Mouse (Mus musculus): ENCODE data around the gene Iqck. TPM values are rescaled to one million over a fixed set of nuclear protein-coding genes. Genes with fewer than 3 reads are reported as not detected.

Iqck gene
- total RNA-seq, 1 experiment = 1.8 TPM

DNA sequence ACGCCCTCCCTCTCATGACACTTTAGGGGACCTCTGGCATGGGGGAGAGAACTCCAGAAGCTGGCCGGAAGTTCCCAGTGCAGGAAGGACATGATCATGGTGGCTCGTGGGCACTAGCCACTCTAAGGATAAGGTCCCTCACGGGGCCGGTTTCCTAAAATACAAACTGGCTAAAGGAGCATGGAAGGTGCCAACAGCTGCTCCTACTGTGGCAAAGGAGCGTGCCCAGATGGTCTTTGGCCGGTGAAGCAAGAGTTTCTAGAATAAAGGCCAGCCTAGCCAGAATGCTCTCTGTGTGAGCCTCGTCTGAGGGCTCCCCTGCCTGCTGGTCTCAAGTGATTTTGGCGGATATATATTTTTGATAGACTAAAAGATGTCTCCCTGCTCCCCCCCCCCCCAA lies 124.2 kb downstream of the Iqck start:
- in situ Hi-C loops (cut with MboI; ENCODE audit: low sequenced_read_pairs in 2 of 2, unreplicated experiment in 2 of 2) = no loop called here
- TF ChIP-seq CHD2 (IDR thresholded peaks at IDR 0.05; ENCODE audit: low read depth, low read length) (no peak), ZC3H11A (IDR thresholded peaks at IDR 0.05; ENCODE audit: borderline replicate concordance, low read depth, low read length) (no peak), HCFC1 (IDR thresholded peaks at IDR 0.05; ENCODE audit: borderline replicate concordance, insufficient read depth, low read length) (no peak)
- no peak for DNase-seq (ENCODE audit: low read depth, low spot score)
- Histone ChIP-seq H3K36me3 (ENCODE audit: control insufficient read depth, insufficient read depth, low read length, poor library complexity, severe bottlenecking) (peaks cover 18% of the 10 kb centered on the region; the same call in 1 of the 2 replicates), H3K27ac (ENCODE audit: insufficient read depth, low read depth, low read length, poor library complexity, severe bottlenecking) (no peak overlapping the region), H3K4me1 (ENCODE audit: control insufficient read depth in 2 of 2, insufficient read depth in 2 of 2, low read length in 2 of 2, poor library complexity in 1 of 2) (peaks cover 0 to 7% of the 10 kb centered on the region in 2 experiments; a peak in 2 of 4 replicates), H3K9ac (ENCODE audit: insufficient read depth, low read depth, low read length, poor library complexity, severe bottlenecking) (no peak overlapping the region), H3K9me3 (ENCODE audit: control insufficient read depth, insufficient read depth, low read depth, low read length) (no peaks in the 10 kb centered on the region), H3K4me3 (ENCODE audit: insufficient read depth in 1 of 2, low read depth in 1 of 2, low read length in 2 of 2, poor library complexity in 1 of 2, severe bottlenecking in 1 of 2) (no peak overlapping the region)

DNA sequence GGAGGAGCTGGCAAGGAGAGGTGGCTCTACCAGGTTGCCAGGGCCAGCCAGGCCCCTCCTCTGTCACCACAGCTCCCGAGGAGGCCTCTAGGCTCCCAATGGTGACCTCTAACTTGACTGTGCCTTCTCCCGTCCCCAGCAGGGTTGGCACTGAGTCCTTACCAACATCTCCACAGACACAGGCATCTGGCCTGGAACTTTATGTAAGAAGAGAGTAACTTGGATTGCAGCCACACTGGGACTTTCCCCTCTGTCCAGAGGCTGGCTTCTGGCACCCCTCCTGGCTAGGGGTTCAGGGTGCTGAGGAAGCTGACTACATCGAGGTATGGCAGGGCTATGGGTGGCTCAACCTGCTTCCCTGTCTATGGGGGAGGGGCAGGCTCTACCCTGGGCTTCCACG lies 125.8 kb downstream of the Iqck start:
- H3K36me3 ChIP-seq (ENCODE audit: control insufficient read depth, insufficient read depth, low read length, poor library complexity, severe bottlenecking) = peaks cover 9% of the 10 kb centered on the region; the same call in 1 of the 2 replicates
- TF ChIP-seq ZC3H11A (IDR thresholded peaks at IDR 0.05; ENCODE audit: borderline replicate concordance, low read depth, low read length) (no peak), HCFC1 (IDR thresholded peaks at IDR 0.05; ENCODE audit: borderline replicate concordance, insufficient read depth, low read length) (no peak), MAFK (IDR thresholded peaks at IDR 0.05; ENCODE audit: insufficient read depth, low read depth, low read length) (no peak), ZNF384 (IDR thresholded peaks at IDR 0.05; ENCODE audit: low read depth, low read length) (no peak), CHD2 (IDR thresholded peaks at IDR 0.05; ENCODE audit: low read depth, low read length) (no peak)
- in situ Hi-C loops (cut with MboI; ENCODE audit: low sequenced_read_pairs in 2 of 2, unreplicated experiment in 2 of 2) = no loop called here

DNA sequence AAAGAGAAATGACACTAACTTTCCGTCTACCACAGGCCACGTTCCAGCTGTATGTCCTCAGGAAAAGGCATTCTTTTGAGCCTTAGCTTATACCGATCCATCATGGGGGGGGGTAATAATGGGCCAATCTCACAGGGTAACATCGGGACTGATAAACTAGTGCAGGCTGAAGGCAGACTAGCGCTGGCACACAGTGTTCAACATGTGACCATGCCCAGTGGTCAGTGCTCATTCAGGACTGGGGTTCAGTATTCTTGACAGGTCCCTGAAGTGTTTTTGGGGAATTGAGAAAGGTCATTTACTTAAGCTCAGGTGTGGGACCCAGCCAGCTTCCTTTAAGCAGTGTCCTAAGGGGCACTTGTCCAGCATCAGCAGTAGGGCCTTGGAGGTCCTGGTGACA lies 126.3 kb downstream of the Iqck start:
- TF ChIP-seq ZNF384 (IDR thresholded peaks at IDR 0.05; ENCODE audit: low read depth, low read length) (no peak), HCFC1 (IDR thresholded peaks at IDR 0.05; ENCODE audit: borderline replicate concordance, insufficient read depth, low read length) (no peak), ZC3H11A (IDR thresholded peaks at IDR 0.05; ENCODE audit: borderline replicate concordance, low read depth, low read length) (no peak), MAFK (IDR thresholded peaks at IDR 0.05; ENCODE audit: insufficient read depth, low read depth, low read length) (no peak), CHD2 (IDR thresholded peaks at IDR 0.05; ENCODE audit: low read depth, low read length) (no peak)
- DNase-seq (ENCODE audit: low read depth, low spot score) = no peak
- H3K4me3 ChIP-seq (ENCODE audit: insufficient read depth in 1 of 2, low read depth in 1 of 2, low read length in 2 of 2, poor library complexity in 1 of 2, severe bottlenecking in 1 of 2) = no peak overlapping the region
- H3K9ac ChIP-seq (ENCODE audit: insufficient read depth, low read depth, low read length, poor library complexity, severe bottlenecking) = no peak overlapping the region
- H3K9me3 ChIP-seq (ENCODE audit: control insufficient read depth, insufficient read depth, low read depth, low read length) = no peaks in the 10 kb centered on the region
- peaks cover 9% of the 10 kb centered on the region; the same call in 1 of the 2 replicates for H3K36me3 ChIP-seq (ENCODE audit: control insufficient read depth, insufficient read depth, low read length, poor library complexity, severe bottlenecking)
- in situ Hi-C loops (cut with MboI; ENCODE audit: low sequenced_read_pairs in 2 of 2, unreplicated experiment in 2 of 2) = no loop called here
- peaks cover 0 to 2% of the 10 kb centered on the region in 2 experiments; a peak in 1 of 4 replicates for H3K4me1 ChIP-seq (ENCODE audit: control insufficient read depth in 2 of 2, insufficient read depth in 2 of 2, low read length in 2 of 2, poor library complexity in 1 of 2)
- no peak overlapping the region for H3K27ac ChIP-seq (ENCODE audit: insufficient read depth, low read depth, low read length, poor library complexity, severe bottlenecking)

More for the DNA sequence above, 125.8 kb downstream of the Iqck start:
- no peak overlapping the region for H3K4me3 ChIP-seq (ENCODE audit: insufficient read depth in 1 of 2, low read depth in 1 of 2, low read length in 2 of 2, poor library complexity in 1 of 2, severe bottlenecking in 1 of 2)
- no peak for DNase-seq (ENCODE audit: low read depth, low spot score)
- no peaks in the 10 kb centered on the region for H3K9me3 ChIP-seq (ENCODE audit: control insufficient read depth, insufficient read depth, low read depth, low read length)
- H3K4me1 ChIP-seq (ENCODE audit: control insufficient read depth in 2 of 2, insufficient read depth in 2 of 2, low read length in 2 of 2, poor library complexity in 1 of 2) = peaks cover 0 to 4% of the 10 kb centered on the region in 2 experiments; a peak in 2 of 4 replicates
- H3K27ac ChIP-seq (ENCODE audit: insufficient read depth, low read depth, low read length, poor library complexity, severe bottlenecking) = no peak overlapping the region
- H3K9ac ChIP-seq (ENCODE audit: insufficient read depth, low read depth, low read length, poor library complexity, severe bottlenecking) = no peak overlapping the region

DNA sequence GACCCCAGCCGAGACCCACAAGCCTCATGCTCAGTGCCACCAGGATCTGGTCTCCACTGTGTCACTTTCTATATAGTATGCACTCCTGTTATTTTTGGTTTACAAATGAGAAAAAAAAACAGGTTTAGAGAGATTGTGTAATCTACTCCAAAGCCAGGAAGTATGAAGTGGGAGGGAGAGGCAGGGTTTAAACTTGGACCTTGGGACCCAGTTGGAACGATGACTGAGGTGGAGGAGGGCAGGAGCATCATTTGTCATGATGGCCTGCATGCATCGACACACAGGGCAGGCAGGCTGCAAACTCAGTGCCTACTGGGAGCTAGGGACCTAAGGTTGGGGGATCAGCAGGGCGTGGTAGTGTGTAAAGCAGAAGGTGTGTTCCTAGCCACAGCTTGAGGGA lies 127.0 kb downstream of the Iqck start:
- TF ChIP-seq HCFC1 (IDR thresholded peaks at IDR 0.05; ENCODE audit: borderline replicate concordance, insufficient read depth, low read length) (no peak), ZNF384 (IDR thresholded peaks at IDR 0.05; ENCODE audit: low read depth, low read length) (no peak), ZC3H11A (IDR thresholded peaks at IDR 0.05; ENCODE audit: borderline replicate concordance, low read depth, low read length) (no peak), MAFK (IDR thresholded peaks at IDR 0.05; ENCODE audit: insufficient read depth, low read depth, low read length) (no peak), CHD2 (IDR thresholded peaks at IDR 0.05; ENCODE audit: low read depth, low read length) (no peak)
- H3K36me3 ChIP-seq (ENCODE audit: control insufficient read depth, insufficient read depth, low read length, poor library complexity, severe bottlenecking) = peaks cover 9% of the 10 kb centered on the region; the same call in 1 of the 2 replicates

More for the DNA sequence above, 127.0 kb downstream of the Iqck start:
- DNase-seq (ENCODE audit: low read depth, low spot score) = no peak
- H3K9ac ChIP-seq (ENCODE audit: insufficient read depth, low read depth, low read length, poor library complexity, severe bottlenecking) = no peak overlapping the region
- no peak overlapping the region for H3K4me3 ChIP-seq (ENCODE audit: insufficient read depth in 1 of 2, low read depth in 1 of 2, low read length in 2 of 2, poor library complexity in 1 of 2, severe bottlenecking in 1 of 2)
- no peaks in the 10 kb centered on the region for H3K9me3 ChIP-seq (ENCODE audit: control insufficient read depth, insufficient read depth, low read depth, low read length)
- in situ Hi-C loops (cut with MboI; ENCODE audit: low sequenced_read_pairs in 2 of 2, unreplicated experiment in 2 of 2) = no loop called here
- no peak overlapping the region for H3K27ac ChIP-seq (ENCODE audit: insufficient read depth, low read depth, low read length, poor library complexity, severe bottlenecking)
- H3K4me1 ChIP-seq (ENCODE audit: control insufficient read depth in 2 of 2, insufficient read depth in 2 of 2, low read length in 2 of 2, poor library complexity in 1 of 2) = peaks cover 0 to 2% of the 10 kb centered on the region in 2 experiments; a peak in 1 of 4 replicates

Measured in ES-E14 (cell line).